Comparison of ENCODE assay signal across 8 mouse cellular contexts in genomic region chr2:118149855-118150563, GRCm38 (mm10). TPM values are rescaled to one million over a fixed set of nuclear protein-coding genes. Genes with fewer than 3 reads are reported as not detected.
A peak's percentile ranks its signal among the peaks of the same experiment; 100 is the strongest.
DNase-seq lines count a peak whose midpoint lies in the region; ATAC-seq lines count a peak whose summit lies in the region.

No protein-coding gene starts in this region.

- H3K4me1 ChIP-seq in hindbrain, embryonic 16.5 days (ENCODE audit: control insufficient read depth, insufficient read depth, low read depth, low read length): peaks cover 6% of the 10 kb centered on the region

- peak; percentile 91 for ATAC-seq in hindbrain, embryonic 16.5 days
- ATAC-seq in monocyte, adult 5-6 weeks (replicated peaks; ENCODE audit: insufficient number of reproducible peaks, low FRiP score, low TSS enrichment, poor library complexity, severe bottlenecking): no peak

- no peak overlapping the region for H3K9ac ChIP-seq in hindbrain, embryonic 16.5 days (ENCODE audit: low read depth, low read length)

- H3K9me3 ChIP-seq in hindbrain, embryonic 16.5 days (ENCODE audit: control insufficient read depth, low read length): no peaks in the 10 kb centered on the region

- H3K27ac ChIP-seq in hindbrain, embryonic 16.5 days (ENCODE audit: low read depth, low read length): peak overlapping the region; percentile 39; the same call in 1 of the 2 replicates

- intact Hi-C loops in left cerebral cortex, postnatal 4 days (cut with DNase I): no loop called here

- no peak overlapping the region for H3K4me2 ChIP-seq in hindbrain, embryonic 16.5 days (ENCODE audit: low read length)

- no peaks in the 10 kb centered on the region for H3K36me3 ChIP-seq in hindbrain, embryonic 16.5 days (ENCODE audit: control insufficient read depth, insufficient read depth, low read length)

- DNase-seq in Muller cell, postnatal 12 days (ENCODE audit: inconsistent ontology term): peak; percentile 97
- DNase-seq in adrenal gland, postnatal 25 days: peak; percentile 61
- peak; percentile 30 to 35 for DNase-seq in frontal cortex, postnatal 10 days (ENCODE audit: low spot score in 2 of 2)
- peak; percentile 88 for DNase-seq in left cerebral cortex, postnatal 4 days
- DNase-seq in retina, postnatal 1 day: peak; percentile 70
- DNase-seq in embryo, embryonic 11 days: no peak

- H3K4me3 ChIP-seq in hindbrain, embryonic 16.5 days (ENCODE audit: low read length): no peak overlapping the region

- WGBS in hindbrain, embryonic 16.5 days: 57% methylated on average over 12 of the region's 12 CpGs

- H3K27me3 ChIP-seq in hindbrain, embryonic 16.5 days (replicated peaks; ENCODE audit: control insufficient read depth, insufficient read depth, low read length): no peaks in the 10 kb centered on the region

RNA-seq across cellular contexts. Expression of gene Thbs1, which starts 38.3 kb away (rescaled TPM):
- 8.0 and 8.5 TPM in 2 replicates for total RNA-seq in adrenal gland, postnatal 25 days (2021)
- polyA plus RNA-seq in hindbrain, embryonic 16.5 days (2015; fragmentation: Nextera tagmentation; extraction: Ambion mirVana): 6.2 and 8.9 TPM in 2 replicates
- total RNA-seq in left cerebral cortex, postnatal 4 days (2021): 10 to 100 TPM; 15.3 to 18.1 TPM
- total RNA-seq in monocyte, adult 5-6 weeks (2017): 36.2 to 69.3 TPM (median 48.4 TPM) in 3 replicates
